Mouse (Mus musculus) megakaryocyte-erythroid progenitor cell, adult 5-6 weeks (primary cell): ENCODE results near the gene Cbx8. TPM values are rescaled to one million over a fixed set of nuclear protein-coding genes. Genes with fewer than 3 reads are reported as not detected.

Experiments used
- ATAC-seq: replicated peaks from 2 replicates; pipeline ENCODE4 v1.8.0; 2016; ENCODE audit warnings: mild to moderate bottlenecking, inconsistent platforms; ENCODE audit not compliant: severe bottlenecking, poor library complexity, low FRiP score, low TSS enrichment
- total RNA-seq, 2 experiments: library from RNA; stranded (forward) in 1 of 2; stranded (reverse) in 1 of 2; fragments of 200-1000, 215-1000 nt in 1 of 2; fragments of >200 nt in 1 of 2; fragmentation: Nextera tagmentation in 1 of 2; gene quantifications; 2 replicates each; pipeline ENCODE4 v1.2.3; 2014 to 2017

The Cbx8 gene
- total RNA-seq, 2 experiments from 2014 or later = 0.70 to 1.3 TPM

DNA sequence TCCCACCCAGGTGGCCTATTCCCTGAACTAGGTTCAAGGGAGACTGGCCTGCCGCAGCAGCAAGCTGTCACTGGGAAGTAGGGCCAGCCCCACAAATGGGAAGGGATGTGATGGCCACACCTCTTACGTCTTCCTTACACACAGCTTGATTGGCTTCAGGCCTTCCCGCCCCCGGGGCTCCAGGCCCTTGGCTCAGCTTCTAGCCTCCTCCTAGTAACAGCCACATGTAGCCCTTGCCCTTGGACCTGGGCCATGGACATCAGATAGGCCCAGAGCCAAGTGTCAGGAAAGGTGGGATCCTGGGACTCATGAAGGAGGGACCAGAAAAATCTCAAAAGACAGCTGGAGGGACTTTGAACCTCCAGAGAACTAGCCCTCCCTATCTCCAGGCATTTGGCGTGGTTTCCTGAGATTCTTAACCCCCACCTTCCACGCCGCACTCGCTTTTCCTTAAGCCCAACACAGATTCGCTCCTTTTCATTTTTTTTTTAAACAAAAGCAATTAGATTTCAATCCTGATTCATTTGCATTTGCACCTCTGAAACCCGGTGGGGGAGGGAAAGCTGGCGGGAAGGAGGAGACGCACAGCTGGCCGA is 12.0 kb upstream of the Cbx8 start:
- no peak for ATAC-seq

DNA sequence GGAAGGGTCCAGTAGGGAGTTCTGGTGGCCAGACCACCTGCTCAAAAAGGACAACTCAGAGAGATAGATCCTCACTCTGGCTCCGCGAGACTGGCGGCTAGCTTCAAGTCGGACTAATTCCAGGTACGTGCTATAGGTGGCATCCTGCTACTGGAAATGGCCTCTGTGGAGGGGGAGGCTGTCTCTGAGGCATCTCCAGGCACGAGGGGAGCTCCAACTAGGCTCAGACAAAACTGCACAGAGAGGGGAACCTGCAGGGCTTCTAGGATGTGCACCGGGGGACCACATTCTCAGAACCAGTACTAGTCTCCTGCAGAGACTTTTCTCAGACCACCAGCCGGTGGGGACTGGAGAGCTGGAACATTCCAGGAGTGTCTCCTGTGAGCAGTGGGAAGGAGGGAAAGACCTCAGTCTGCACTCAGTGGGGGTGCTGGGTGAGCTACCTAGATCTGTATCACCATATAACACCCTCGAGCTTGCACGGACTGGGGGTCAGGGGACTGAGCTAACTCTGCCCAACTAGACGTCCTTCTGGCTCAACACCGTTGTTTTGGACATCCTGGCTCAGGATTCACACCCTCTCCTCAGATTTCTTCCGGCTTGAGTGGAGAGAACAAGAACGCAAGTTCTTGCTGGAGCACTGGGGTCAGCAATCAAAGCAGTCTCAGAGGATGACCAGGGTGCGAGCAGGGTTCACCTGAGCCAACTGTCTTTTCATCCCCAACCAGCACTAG is 11.3 kb upstream of the Cbx8 start:
- ATAC-seq = no peak

DNA sequence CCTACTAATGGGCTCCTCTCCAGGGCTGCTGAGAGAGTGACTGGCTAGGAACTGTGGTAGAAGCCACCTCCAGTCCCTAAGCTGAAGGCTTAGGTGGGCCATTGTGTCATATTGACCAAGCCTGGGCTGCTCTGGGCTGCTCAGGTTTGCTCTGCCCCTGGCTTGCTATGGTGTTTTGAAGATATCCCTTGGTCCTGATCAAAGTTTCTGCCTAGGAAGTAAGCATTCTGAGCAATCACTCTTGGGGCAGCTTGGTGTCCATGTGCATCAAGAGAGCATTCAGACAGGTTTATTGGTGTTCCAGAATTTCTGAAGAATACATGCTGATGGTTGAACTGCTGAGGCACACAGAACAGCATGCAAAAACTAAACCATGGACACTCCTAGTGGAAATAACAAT is 10.7 kb upstream of the Cbx8 start:
- ATAC-seq = no peak

DNA sequence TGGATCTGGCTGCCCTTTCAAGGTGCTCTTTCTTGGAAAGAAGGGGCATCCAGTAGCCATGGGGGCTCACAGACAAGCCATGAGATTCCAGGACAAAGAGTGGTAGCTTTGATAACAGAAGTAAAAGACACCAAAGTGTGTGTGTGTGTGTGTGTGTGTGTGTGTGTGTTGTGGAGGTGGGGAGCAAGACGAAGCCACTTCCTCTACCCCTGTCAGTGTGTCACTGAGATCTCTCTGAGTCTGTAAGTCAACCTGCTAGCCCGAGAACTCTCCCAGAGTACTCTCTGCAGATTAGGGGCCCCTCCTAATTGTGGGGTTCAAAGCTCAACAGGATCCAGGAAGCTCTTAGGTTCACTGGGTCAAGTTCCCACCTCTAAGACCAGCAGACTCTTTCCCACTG is 9.6 kb upstream of the Cbx8 start:
- no peak for ATAC-seq

DNA sequence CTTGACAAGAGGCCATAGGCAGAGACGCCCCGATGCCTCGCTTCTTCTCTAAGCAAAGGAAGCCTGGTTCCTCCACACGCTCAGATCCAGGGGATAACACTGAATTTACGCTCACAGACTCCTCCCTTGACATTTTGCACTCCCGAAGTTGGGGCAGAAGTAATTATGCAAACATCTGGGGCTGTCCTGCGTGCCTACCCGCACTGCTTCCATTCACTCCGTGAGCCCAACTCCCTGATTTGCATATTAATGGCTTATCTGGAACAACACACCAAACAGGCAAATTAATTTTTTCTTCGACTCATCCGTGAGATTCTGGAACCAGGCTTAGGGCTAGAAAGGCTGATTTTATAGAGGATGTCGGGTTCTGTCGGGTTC is 7.4 kb upstream of the Cbx8 start:
- 0 out of 2 replicates have a peak, but pooled peaks have one; percentile 23 for ATAC-seq

DNA sequence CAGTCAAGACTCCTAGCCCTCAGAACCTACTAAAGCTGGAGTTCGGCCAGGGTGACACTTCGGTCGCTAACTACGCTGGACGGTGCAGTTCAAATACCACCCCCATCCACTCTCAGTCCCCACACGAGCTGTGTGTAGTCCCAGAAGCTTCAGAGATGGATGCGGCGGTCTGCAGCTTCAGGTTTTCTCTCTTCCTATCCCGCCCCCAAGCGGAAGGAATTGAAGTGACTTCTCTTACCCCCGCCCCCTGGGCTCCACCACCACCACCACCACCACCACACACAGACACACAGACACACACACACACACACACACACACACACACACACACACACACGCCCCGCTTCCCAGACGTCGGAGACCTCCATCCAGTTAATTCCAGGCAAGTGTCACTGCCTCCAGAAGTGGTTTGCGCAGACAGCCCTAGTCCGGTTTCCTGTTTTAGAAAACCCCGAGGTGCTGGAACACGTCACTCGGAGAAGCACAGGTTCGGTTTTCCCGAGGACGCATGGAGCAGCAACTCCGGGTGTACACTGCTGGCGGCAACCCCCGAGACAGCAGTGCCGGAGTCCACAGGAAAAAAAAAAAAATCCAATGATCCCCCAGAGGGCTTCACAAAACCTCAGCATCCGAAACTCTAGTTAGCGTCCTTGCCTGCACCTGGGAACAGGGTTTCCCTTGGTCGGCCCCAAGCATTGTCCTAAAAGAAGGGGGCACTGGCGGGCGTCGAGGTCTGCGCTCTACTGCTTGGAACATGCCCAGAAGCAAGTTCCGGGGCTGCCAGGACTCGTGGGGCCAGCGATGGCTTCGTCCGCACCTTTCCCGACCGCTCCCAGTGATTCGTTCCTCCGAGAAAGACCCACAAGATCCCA is 6.7 kb upstream of the Cbx8 start:
- no peak for ATAC-seq

DNA sequence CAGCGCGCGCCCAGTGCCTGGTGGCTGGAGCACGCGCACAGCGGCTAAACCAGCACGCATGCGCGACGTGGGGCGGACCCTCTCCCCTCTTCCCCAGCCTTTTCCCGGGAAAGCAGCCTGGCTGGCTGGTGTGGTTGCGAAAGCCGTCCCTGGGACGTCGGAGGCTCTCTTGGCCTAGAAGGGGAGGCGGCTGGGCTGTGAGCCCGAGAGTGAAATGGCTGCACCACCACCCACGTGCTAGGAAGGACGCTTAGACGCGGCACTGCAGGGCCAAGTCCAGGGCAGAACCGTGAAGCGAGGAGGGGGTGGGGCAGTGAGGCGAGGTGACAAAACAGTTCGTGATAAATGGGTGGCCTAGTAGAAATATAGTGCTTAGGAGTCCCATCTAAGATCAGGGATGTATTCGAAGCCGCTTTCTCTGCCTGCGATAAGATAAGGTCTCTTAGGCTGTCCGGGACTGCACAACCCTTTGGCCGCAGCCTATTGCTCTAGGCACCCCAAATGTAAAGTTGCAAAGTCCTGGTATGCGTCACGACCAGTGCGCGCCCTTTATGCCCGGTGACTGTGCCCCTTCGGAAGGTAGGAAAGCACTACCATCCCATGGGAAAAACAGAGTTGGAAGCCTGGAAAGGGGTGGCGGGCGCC is 6.0 kb upstream of the Cbx8 start:
- ATAC-seq = no peak

DNA sequence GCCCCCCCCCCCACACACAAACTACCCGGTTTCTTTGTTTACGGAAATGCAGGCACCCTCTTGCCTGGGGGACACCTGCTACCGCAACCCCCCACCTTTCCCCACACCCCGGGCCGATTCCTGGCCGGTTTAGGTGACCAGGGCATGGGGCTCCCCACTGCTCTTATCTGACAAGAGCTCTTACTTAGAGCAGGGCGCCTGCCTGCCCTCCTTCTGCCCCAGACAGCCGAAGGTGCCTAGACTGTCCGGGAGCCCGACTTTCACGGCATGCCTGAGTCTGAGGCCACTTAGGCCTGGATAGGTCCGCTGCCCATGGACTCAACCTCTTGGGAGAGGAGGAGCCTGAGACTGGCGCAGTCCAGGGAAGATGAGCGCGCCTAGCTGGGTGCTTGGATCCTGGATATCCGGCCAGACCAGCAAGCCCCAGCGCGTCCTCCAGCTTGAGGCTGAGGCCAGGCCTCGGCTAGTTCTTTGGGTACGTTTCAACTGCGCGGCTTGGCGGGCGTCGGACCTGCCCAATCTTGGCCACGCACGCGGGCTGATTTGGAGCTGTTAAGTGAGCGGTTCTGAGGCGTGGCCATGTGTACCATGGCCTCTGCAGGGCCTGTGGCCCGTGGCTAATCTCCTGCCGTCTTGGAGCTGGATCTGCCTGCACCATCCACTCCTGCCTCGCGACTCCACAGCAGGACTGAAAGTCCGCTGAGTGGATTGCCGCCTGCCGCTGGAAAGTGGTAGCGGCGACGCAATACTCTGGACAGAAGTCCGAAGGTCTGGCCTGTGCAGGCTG is 4.0 kb upstream of the Cbx8 start:
- ATAC-seq = no peak

DNA sequence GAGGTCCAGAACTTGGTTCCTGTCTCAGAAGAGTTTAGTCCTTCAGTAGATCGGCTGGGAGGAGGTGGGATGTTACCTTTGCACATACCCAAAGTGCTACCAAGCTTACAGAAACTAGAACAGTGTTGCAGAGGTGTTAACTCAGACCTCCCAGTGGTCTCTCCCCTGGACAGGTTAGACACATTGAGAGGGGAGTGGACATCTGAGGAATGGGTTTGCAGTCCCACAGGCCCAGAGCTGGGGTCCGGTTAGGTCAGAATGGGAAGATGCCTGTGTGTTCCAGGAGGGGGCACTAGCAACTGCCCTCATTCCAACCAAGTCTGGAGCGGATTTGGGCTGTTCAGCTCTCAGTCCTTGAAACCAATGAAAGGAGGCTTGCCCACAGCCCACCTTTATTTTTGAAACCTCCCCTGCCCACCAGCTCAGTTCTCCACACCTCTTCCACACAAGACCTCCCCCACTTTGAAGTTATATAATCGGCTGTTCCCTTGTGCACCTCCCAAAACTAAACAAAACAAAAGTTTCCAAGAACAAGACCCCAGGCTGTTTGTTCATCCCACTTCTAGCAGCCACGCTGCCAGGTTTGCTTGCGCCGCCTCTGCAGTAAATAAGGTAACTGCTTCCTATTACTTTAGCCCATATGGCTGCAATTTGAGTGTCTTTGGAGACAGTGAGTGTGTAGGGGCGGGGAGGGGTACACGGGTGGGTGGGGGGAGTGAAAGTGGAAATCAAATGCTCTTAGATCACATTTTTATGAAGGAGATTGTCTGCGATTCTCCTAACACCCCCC is 3.2 kb upstream of the Cbx8 start:
- no peak for ATAC-seq

DNA sequence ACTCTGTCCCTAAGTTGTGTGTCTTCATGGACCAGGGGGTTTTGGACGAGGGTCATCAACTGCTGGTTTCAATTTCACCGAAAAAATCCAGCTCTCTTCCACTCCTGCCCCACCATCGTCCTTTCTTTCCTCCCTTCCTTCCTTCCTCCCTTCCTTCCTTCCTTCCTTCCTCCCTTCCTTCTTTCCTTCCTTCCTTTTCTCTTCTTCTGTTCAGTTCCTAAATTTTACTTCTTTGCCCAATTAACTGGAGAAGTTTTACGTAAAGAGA is 2.4 kb upstream of the Cbx8 start:
- no peak for ATAC-seq

DNA sequence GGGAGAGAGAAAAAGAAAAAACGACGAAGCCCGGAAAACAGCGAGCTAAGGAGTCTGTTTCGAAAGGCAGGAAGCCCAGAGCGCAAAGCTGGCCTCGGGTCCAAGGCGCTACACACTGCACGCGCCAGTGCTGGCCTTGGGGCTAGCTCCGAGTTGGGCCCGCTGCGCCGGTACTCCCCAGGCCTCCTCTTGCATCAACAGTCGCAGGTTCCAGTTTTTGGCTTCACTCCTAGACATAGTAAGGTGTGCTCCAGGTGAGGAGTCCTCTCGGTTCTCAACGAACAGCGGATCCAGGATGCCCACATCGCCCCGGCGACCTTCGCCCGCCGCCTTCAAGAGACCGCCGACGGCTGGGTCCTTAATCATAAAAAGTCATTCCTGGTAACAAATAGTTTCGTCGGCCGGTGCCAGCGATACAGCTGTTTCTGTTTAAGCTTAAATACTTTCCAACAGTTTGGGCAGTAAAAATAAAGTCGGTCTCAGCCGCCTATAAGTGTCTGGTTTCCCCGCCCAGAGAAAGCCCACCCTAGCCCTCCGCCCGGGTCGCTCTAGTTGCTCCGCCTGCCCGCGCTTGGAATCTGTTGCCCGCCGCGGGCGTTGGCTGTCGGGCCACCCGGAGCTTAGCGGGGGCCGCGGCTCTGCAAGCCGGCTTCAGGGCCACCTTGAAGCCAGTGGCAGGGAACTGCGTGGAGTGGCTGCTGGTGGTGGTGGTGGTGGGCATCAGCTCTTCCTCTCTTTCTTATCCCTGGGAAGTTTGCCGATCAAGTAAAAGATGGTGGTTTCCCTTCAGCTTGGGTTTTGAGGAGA is 1.9 kb upstream of the Cbx8 start:
- ATAC-seq = no peak

DNA sequence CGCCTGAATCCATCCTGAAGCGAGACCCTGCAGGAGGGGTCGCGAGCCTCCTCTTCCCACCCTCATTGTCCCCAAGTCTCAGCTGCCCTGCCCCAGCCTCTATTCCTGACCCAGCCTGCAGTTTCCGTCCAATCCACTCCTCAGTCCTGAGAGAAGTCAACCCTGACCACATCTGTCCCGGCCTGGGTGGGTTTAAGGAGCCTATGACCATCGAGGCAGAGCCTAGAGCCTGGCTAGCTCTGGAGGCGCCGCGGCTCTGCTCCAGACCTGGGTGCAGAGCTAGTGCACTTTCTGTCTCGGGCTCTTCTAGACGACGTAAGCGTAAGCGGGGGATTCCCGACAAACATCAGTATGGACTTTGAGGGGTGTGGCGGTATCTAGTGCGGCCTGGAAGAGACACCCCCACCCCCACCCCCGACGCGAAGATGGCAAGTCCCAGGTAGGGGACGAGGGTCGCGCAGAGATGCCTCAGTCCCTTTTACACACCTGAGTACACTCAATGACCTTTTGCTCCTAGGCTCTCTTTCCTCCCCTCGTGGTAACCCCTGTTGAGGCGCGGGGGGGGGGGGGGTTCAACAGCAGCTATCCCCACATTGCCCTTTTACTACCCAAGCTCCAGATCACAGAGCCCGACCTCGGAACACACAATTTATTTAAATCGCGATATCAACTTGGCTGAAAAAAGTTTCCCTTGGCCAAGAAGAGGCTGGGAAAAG is 1.1 kb upstream of the Cbx8 start:
- no peak for ATAC-seq

DNA sequence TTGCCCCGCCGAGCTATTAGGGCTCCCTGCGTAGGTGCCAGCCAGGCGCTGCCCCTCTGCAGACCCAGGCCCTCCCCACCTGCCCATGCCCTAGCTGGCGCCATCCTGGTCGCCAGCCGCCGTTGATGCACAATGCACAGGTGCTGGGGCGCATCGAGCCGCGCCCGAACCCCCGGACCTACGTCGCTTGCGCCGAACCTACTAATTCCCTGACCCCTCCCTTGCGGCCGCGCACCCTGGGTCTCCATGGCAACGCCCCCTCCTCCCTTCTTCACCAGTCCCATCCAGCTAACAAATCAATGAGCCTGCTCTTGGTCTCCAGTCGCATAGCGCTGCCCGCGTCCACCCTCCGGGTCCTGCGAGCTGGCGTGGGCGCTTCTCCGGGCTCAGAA is 552 bp upstream of the Cbx8 start:
- peak; percentile 9; the same call in 1 of the 2 replicates for ATAC-seq

DNA sequence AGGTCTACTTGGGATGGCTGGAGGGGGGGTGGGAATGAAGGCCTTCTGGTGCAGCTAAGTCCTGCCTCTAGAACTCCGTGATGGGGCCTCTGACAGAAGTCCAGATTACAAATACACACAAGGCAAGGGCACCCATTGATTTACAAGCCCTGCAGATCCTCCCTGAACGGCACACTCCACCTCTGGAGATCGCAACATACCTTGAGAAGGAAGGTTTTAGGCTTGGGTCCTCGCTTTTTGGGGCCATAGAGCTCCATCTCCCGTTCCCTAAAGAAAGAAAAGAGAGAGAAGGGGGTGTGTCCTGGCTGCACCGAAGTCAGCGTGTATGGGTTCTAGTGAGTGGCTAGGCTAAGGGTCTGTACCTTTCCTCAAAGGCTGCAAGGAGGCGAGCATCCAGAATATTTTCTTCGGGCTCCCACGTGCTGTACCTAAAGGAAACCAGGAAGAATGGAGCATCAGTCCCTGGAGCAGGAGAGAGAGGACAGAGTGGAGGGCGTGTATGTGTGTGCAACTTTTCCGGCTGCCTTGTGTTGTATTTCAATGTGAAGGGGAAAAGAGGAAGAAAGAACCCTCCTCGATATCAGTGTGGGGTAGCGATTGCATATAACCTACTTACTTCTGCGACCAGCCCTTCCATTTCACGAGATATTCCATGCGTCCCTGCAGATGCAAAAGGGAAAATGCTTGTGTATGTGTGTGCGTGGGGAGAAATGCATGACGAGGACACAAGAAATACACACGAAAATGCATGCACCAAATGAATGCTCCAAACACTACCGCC is 847 bp downstream of the Cbx8 start:
- ATAC-seq = no peak

DNA sequence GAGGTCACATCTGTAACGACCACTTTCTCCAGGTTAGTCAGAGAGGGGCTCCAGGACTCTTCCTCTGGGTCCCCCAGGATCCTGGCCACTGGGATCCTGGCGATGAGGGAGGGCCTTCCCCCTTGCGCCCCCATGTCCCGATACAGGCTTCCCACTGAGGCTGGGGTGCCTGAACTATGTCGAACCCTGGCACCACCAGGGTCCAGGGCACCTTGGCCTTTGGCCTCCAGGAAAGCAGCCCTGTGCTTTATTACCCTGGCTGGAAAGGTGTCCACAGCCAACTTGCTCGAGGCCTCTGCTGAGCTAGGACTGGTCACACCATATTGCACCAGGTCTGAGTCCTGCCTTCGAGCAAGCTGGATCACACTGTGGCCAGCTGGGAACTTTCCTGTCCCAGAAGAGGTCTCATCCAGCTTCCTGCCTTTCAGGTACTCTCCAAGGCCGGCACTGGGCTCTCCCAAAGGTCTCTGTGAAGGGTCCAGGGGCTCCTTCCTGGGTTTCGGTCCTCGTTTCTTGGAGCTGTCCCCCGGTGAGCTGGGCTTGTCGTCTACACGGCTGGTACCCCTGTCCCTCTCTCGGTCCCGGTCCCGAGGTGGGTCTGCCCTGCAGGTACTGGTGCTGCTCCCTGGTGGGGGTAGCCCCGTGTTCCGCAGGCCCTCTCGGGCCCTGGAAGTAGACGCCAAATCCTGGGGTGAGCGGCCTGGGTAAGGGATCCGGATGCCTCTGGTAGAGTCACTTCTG is 1.9 kb downstream of the Cbx8 start:
- ATAC-seq = no peak

DNA sequence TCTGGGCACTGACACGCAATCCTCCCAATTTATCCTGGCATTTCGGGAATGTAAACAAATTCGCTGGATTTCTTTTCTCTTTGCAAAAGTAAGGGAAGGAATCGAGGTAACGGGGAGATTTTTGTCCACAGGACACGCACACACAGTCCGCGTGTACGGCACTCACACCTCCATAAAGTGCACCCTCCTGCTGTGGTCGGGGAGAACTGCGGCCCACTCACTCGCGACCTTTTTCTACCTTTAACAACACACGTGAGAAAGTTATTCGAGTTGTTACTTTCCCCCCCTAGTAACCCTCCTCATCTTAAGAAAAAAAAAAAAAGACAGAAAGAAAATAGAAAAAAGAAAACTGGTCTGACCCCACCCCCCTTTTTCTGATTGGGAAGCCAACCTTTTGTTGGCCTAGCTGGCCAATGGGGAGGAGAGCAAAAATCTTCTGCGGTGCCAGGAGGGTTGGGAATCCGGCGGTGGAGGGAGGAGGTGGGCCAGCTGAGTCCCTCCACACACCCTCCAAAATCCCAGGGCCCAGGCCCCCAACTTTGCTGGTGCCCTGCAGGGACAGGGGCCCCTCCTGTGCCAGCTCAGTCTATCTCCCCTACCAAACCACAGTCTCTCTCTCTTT is 2.9 kb downstream of the Cbx8 start:
- no peak for ATAC-seq
